Mouse (Mus musculus) stomach, embryonic 15.5 days (tissue): ENCODE data around the gene Olfr287. TPM values are rescaled to one million over a fixed set of nuclear protein-coding genes. Genes with fewer than 3 reads are reported as not detected.

Experiments
- ATAC-seq: fragments of 200-750 bp; cut with Nextera tagmentation; 2 replicates; pipeline ENCODE4 v1.8.0; 2017; ENCODE audit warnings: low read depth, moderate number of reproducible peaks, moderate TSS enrichment; ENCODE audit not compliant: insufficient read depth, low FRiP score
- H3K27ac ChIP-seq: fragments of 300-500 bp; sonication (generic); 2 replicates; pipeline ENCODE4 v1.5.1; 2015; ENCODE audit warnings: mild to moderate bottlenecking, inconsistent platforms
- H3K27me3 ChIP-seq: fragments of 300-500 bp; sonication (generic); replicated peaks from 2 replicates; pipeline ENCODE4 v1.6.1; 2015; ENCODE audit warnings: inconsistent platforms
- H3K36me3 ChIP-seq: fragments of 300-500 bp; sonication (generic); 2 replicates; pipeline ENCODE4 v1.6.1; 2015; ENCODE audit warnings: inconsistent platforms
- H3K4me1 ChIP-seq: fragments of 300-500 bp; sonication (generic); 2 replicates; pipeline ENCODE4 v1.6.1; 2015; ENCODE audit warnings: inconsistent platforms
- H3K4me2 ChIP-seq: fragments of 300-500 bp; sonication (generic); 2 replicates; pipeline ENCODE4 v1.6.1; 2015; ENCODE audit warnings: mild to moderate bottlenecking, inconsistent platforms
- H3K4me3 ChIP-seq: fragments of 300-500 bp; sonication (generic); replicated peaks from 2 replicates; pipeline ENCODE4 v1.5.1; 2015; ENCODE audit warnings: inconsistent platforms
- H3K9ac ChIP-seq: fragments of 300-500 bp; sonication (generic); 2 replicates; pipeline ENCODE4 v1.6.1; 2015; ENCODE audit warnings: inconsistent platforms
- H3K9me3 ChIP-seq: fragments of 300-500 bp; sonication (generic); 2 replicates; pipeline ENCODE4 v1.6.1; 2016; ENCODE audit warnings: inconsistent platforms
- WGBS: fragments of 180-500 bp; shearing (Covaris S2); methylation state at CpG from one replicate; pipeline ENCODE4 v1.1.7; 2015; 5-methylcytosine and 5-hydroxymethylcytosine counted together
- polyA plus RNA-seq: library from polyadenylated mRNA; unstranded; fragments of >200 nt; fragmentation: Nextera tagmentation; extraction: Ambion mirVana; gene quantifications from 2 replicates; pipeline ENCODE4 v1.2.1, GENCODE M21; 2015

The Olfr287 gene
- polyA plus RNA-seq, 1 experiment from 2014 or later, result not detected

DNA sequence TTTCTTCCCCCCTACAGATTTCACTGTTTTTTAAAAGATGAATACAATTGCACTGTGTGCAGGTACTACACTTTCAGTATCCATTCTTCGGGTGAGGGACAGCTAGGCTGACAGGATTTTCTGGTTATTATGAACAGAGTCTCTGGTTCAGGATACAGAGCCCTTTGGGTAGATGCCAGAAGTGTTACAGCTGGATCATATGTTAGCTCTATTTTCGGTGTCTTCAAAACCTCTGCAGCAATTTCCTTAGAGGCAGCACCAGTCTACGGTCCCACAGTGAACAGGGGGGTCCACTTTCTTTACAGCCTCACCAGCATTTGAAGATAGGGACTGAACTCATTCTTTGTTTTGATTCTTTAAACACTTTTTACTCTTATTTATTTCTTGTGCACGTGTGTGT, 36.4 kb downstream of the Olfr287 start:
- Histone ChIP-seq H3K27me3 (no peaks in the 10 kb centered on the region), H3K4me3 (no peak overlapping the region), H3K36me3 (no peaks in the 10 kb centered on the region), H3K4me1 (0 out of 2 replicates have a peak, but pooled peaks cover 5% of the 10 kb centered on the region), H3K9me3 (no peaks in the 10 kb centered on the region), H3K27ac (no peak overlapping the region), H3K9ac (no peak overlapping the region), H3K4me2 (no peak overlapping the region)
- ATAC-seq, result no peak
- 49% methylated on average over 4 of the region's 4 CpGs for WGBS

DNA sequence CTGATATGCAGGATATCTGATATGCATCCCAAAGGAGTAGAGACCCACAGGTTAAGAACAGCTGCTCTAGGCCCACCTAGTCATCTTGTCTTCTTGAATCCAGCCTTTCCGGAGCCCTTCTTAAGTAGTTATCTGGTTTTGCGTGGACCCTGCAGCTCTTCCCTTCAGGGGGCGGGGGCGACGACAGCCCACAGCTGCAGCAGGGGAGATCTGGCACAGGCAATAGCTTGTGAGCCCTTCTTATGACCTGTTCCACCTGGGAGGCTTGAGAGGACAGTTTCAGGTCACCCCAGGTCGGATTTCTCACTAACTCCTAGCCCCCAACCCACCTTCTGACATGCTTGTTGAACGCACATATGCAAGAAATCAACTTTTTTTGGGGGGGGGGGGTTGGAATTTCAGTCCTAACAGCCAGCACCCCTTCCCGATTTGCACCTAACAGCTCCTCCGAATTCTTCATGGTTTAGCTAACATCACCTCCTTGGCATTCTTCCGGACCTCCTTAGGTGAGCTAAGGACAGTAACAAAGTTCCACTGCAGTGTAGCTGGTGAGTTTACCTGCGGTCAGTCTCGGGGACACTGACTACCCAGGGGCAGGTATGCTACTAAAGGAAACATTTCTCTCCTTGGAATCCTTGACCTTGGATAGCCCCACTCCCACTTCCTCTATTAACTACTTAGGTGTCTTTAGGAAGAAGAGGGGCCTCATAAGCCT, 38.8 kb downstream of the Olfr287 start:
- ATAC-seq, result no peak
- Histone ChIP-seq H3K9ac (no peak overlapping the region), H3K4me2 (peak overlapping the region; percentile 70), H3K36me3 (no peaks in the 10 kb centered on the region), H3K27me3 (no peaks in the 10 kb centered on the region), H3K27ac (no peak overlapping the region), H3K9me3 (no peaks in the 10 kb centered on the region), H3K4me3 (no peak overlapping the region), H3K4me1 (0 out of 2 replicates have a peak, but pooled peaks cover 5% of the 10 kb centered on the region)
- 61% methylated on average over 12 of the region's 12 CpGs for WGBS

DNA sequence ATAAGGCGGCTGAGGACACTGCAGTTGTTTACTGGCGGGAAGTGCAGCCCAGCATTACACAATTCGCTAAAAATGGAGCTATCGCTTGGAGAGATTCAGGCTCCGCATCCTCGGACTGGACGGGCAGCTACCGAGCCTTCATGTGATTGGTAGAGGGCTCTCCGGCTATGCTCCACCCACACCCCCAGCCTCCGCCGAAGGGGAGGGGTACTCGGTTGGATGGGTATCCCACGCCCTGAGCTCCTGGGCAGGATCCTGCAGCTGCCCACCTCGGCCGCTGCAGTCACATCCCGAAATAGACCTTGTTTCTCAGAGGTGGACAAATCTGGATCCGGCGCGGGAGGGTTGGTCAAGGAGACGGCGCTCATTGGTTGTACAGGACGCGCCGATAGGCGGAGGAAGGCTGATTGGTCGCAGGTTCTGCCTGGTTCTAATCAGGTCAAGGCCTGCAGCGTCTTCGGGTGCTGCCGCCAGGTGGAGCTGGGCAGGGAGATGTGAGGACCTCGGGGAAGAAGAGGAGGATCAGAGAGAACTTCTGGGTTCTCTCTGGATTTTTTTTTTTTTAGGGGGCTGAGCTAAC, 39.6 kb downstream of the Olfr287 start:
- Histone ChIP-seq H3K27me3 (no peaks in the 10 kb centered on the region), H3K9me3 (no peaks in the 10 kb centered on the region), H3K9ac (no peak overlapping the region), H3K4me3 (peak overlapping the region; percentile 54), H3K4me1 (0 out of 2 replicates have a peak, but pooled peaks cover 5% of the 10 kb centered on the region), H3K4me2 (peak overlapping the region; percentile 70), H3K36me3 (no peaks in the 10 kb centered on the region), H3K27ac (peak overlapping the region; percentile 52)
- WGBS, result under 1% methylated on average over 30 of the region's 30 CpGs
- peak; percentile 98 for ATAC-seq

DNA sequence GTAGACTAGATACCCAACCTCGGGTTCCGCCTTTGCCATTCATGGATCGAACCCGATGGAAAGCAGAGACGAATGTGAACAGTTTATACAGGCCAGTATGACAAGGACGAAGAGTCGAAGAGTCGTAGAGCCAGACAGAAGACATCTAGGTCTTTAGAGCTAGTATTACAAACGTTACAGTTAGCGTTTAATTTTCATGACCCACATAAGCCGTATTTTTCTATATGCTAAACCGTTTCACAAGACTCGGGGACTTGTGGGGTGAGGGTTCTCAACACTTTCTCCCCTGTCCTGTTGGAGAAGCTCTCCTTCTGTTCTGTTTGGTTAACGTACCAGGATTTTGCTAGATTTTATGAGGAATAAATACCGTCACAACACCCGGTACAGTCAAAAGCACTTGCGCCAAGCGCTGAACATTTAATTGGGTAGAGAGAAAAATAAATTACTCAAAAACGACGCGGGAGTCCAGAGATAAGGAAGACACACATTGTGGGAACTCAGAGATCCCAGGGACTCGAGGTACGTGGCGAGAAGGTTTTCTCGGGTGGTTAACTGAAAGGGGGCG, 40.2 kb downstream of the Olfr287 start:
- Histone ChIP-seq H3K36me3 (no peaks in the 10 kb centered on the region), H3K27ac (peak overlapping the region; percentile 52), H3K4me1 (0 out of 2 replicates have a peak, but pooled peaks cover 5% of the 10 kb centered on the region), H3K9me3 (no peaks in the 10 kb centered on the region), H3K4me2 (peak overlapping the region; percentile 70), H3K27me3 (0 out of 2 replicates have a peak, but pooled peaks cover 3% of the 10 kb centered on the region), H3K4me3 (peak overlapping the region; percentile 54), H3K9ac (no peak overlapping the region)
- WGBS, result 8% methylated on average over 26 of the region's 26 CpGs
- ATAC-seq, result no peak

DNA sequence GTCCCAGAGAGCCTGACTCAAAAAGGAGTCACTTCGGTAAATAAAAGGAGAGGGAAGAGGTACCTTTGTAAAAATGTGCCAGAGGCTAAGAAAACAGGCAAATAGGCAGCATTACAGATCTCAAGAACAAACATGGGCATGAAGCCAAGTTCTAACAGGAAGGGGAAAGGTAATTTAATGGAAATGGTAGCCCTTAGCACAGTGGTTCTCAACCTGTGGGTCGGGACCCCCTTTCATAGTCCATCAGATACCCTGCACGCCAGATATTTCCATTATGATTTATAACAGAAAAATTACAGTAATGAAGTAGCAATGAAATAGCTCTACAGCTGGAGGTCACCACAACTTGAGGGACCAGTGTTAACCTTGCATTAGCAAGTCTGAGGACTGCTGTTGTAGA, 43.5 kb downstream of the Olfr287 start:
- Histone ChIP-seq H3K27me3 (peaks cover 17% of the 10 kb centered on the region; the same call in 1 of the 2 replicates), H3K36me3 (no peaks in the 10 kb centered on the region), H3K9ac (no peak overlapping the region), H3K27ac (no peak overlapping the region), H3K9me3 (no peaks in the 10 kb centered on the region), H3K4me2 (no peak overlapping the region), H3K4me3 (no peak overlapping the region), H3K4me1 (0 out of 2 replicates have a peak, but pooled peaks cover 5% of the 10 kb centered on the region)
- no peak for ATAC-seq
- WGBS, result 64% methylated on average over 3 of the region's 3 CpGs

DNA sequence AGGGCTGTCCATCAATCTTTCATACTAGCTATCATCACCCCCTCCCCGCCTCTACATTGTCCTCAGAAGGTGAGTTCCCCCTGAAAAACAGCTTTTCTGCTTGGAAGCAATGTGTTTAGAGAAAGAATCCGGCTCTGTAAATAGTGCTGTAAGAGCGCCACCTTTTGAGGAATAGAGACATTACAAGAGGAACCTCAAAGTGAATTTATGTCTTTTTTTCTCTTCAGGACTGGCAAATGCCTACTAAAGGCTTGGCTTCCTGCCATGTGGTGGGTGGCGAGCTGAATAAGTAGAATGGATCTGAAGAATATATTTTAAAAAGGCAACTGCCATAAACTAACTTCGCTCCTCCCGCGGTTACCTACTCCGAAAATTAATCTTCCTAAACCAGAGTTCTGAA, 47.0 kb downstream of the Olfr287 start:
- H3K4me2 ChIP-seq, result no peak overlapping the region
- no peak overlapping the region for H3K27ac ChIP-seq
- H3K4me3 ChIP-seq, result no peak overlapping the region
- WGBS, result 38% methylated on average over 8 of the region's 8 CpGs
- H3K9ac ChIP-seq, result no peak overlapping the region
- no peak for ATAC-seq
- peaks cover 46% of the 10 kb centered on the region for H3K27me3 ChIP-seq
- H3K36me3 ChIP-seq, result no peaks in the 10 kb centered on the region
- H3K4me1 ChIP-seq, result no peaks in the 10 kb centered on the region
- no peaks in the 10 kb centered on the region for H3K9me3 ChIP-seq

DNA sequence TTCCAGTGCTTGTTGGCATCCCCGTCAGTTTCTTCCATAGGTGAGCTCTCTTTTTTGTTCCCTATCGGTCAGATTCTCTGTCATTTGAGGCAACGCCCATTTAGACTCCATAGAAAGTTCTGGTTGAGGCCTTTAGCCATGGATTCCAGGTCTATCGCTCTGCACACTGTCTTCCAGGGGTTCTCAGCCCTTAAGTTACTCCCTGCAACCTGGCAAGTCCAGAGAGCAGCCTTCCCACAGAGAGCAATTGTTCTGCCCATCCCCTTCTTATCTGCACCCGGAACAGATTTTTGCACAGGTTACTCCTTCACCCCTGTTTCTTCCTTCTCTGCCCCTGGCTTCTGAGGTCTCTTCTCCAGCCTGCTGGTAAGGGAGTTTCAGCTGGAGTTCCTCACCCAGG, 48.7 kb downstream of the Olfr287 start:
- Histone ChIP-seq H3K36me3 (no peaks in the 10 kb centered on the region), H3K4me3 (no peak overlapping the region), H3K4me2 (no peak overlapping the region), H3K9ac (no peak overlapping the region), H3K9me3 (no peaks in the 10 kb centered on the region), H3K27ac (no peak overlapping the region), H3K4me1 (peaks cover 13% of the 10 kb centered on the region; the same call in 1 of the 2 replicates), H3K27me3 (peaks cover 63% of the 10 kb centered on the region)
- WGBS, result 62% methylated on average over 5 of the region's 5 CpGs
- no peak for ATAC-seq

DNA sequence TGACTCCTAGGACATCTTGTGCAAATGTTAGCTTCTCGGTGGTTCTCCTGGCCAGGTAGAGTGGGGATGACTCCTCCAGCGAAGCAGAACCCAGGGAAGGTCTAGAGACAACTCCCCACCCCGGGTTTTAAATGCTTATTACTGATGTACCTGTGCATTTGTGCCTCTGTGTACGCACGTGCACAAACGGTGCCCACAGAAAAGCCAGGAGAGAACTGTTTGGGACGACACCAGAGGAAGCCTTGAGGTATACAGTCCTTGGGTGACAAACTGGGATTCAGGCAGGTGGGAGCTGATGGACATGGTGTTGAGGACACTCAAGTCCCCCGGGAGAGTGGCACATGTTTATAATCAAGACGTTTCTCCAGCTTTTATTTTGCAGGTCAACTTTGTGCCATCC, 49.9 kb downstream of the Olfr287 start:
- Histone ChIP-seq H3K4me1 (peaks cover 13% of the 10 kb centered on the region; the same call in 1 of the 2 replicates), H3K4me2 (no peak overlapping the region), H3K4me3 (no peak overlapping the region), H3K27me3 (peaks cover 70% of the 10 kb centered on the region), H3K36me3 (no peaks in the 10 kb centered on the region), H3K9me3 (no peaks in the 10 kb centered on the region), H3K9ac (no peak overlapping the region), H3K27ac (no peak overlapping the region)
- WGBS, result 68% methylated on average over 9 of the region's 9 CpGs
- no peak for ATAC-seq

DNA sequence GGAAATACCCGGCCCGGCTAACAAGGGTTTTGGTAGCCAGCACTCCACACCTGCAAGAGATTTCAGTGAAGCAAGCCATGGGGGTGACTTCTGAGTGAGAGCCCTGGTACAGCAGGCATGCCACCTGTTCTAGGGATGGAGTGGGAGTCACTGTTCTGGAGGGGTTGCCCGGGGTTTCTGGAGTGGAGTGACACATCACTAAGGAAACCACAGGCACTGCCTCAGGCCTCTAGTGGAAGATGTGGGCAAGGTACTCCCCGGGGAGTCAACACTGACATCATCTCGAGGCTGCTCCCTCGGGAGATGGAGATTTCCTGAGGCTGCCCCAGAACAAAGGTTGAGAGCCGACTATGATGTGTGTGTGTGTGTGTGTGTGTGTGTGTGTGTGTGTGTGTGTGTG, 50.5 kb downstream of the Olfr287 start:
- H3K4me2 ChIP-seq, result no peak overlapping the region
- WGBS, result 34% methylated on average over 7 of the region's 7 CpGs
- no peak overlapping the region for H3K27ac ChIP-seq
- H3K4me3 ChIP-seq, result no peak overlapping the region
- H3K4me1 ChIP-seq, result peaks cover 13% of the 10 kb centered on the region; the same call in 1 of the 2 replicates
- no peaks in the 10 kb centered on the region for H3K36me3 ChIP-seq
- H3K9ac ChIP-seq, result no peak overlapping the region
- ATAC-seq, result no peak
- H3K27me3 ChIP-seq, result peaks cover 75% of the 10 kb centered on the region
- H3K9me3 ChIP-seq, result no peaks in the 10 kb centered on the region

DNA sequence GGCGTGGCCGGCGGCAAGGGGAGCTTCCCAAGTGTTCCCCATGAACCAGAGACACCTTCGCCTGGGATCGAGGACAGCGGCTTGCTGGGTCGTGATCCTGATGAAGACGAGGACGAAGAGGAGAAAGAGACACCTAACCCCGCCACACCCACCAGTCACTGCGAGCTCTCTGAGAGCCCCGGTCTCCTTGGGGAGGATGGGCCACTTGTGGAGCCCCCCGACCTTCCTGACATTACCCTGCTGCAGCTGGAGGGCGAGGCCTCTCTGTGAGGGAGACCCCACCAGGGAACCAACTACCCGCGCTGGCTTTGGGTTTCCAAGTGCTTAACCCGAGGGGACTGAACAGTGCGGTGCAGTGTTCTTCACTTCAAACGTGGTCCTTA, 52.2 kb downstream of the Olfr287 start:
- peaks cover 76% of the 10 kb centered on the region for H3K27me3 ChIP-seq
- H3K27ac ChIP-seq, result no peak overlapping the region
- peaks cover 13% of the 10 kb centered on the region; the same call in 1 of the 2 replicates for H3K4me1 ChIP-seq
- WGBS, result 6% methylated on average over 19 of the region's 19 CpGs
- no peak overlapping the region for H3K9ac ChIP-seq
- ATAC-seq, result no peak
- H3K4me2 ChIP-seq, result peak overlapping the region; percentile 61; the same call in 1 of the 2 replicates
- H3K4me3 ChIP-seq, result no peak overlapping the region
- H3K9me3 ChIP-seq, result no peaks in the 10 kb centered on the region
- no peaks in the 10 kb centered on the region for H3K36me3 ChIP-seq

DNA sequence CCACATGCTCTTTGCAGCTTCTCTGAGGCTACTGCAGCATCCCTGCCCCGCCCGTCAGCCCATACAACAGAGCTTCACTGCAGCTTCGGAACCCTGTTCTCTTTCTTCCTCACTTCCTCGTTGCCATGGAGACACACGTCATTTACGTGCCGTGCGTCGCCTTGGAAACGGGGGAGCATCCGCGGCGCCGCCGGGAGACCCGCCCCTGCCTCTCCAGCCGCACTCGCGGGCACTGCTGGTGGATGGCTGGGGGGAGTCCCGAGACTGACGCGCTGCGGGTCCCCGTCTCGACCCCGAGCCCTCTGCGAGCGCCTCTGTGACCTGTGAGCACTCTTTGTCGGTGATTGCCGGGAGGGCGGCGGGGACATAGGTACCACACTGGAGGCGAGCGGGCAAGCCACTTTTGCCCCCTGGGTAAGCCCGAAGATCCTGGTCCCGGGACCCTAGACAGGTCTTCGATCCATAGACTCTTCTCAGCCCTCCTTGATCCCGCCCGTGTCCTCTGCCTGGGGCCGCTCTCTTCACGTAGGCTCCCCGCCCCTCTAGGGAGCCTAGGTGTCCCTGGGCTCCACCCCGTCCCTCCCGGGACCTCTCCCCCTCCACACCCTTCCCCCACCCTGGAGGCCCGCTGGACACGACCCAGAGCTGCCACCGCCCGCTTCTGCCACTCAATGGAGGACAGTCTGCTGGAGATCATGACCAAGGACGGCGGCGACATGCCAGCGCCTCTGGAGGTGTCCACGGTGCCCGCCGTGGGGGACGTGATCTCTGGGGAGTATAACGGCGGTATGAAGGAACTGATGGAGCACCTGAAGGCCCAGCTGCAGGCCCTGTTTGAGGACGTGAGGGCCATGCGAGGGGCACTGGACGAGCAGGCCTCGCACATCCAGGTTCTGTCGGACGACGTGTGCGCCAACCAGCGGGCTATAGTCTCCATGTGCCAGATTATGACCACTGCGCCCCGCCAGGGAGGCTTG, 52.9 kb downstream of the Olfr287 start:
- ATAC-seq, result peak; percentile 61
- WGBS, result 3% methylated on average over 67 of the region's 69 CpGs
- Histone ChIP-seq H3K9me3 (no peaks in the 10 kb centered on the region), H3K36me3 (no peaks in the 10 kb centered on the region), H3K4me1 (peaks cover 13% of the 10 kb centered on the region; the same call in 1 of the 2 replicates), H3K4me3 (peak overlapping the region; percentile 35), H3K4me2 (peak overlapping the region; percentile 61), H3K27ac (no peak overlapping the region), H3K9ac (no peak overlapping the region), H3K27me3 (peaks cover 69% of the 10 kb centered on the region)
